Mouse (Mus musculus): ENCODE data around the gene Uxt.

DNA sequence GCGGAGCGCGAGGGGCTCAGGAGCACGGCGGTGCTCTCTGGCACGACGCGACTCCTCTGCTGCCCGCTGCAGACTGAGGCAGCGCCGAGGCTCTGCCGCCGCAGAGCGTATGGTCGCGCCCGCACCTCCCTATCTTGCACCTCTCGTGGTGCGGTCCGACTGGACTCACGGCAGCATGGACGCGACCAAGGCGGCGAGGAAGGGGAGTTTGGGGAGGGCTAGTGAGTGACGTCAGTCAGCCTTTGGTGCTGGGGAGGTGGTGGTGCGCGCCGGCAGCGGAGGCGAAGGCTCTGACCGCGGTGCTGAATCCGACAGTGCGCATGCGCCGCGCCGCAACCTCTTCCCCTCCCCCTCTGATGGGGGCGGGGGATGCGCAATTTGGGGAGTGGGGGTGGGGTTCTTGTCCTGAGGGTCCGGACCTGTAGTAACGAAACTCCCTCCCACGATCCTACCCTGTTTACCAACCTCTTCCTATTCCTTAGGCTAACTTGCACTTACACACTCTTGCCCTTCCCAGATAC, 40.9 kb downstream of the Uxt start, which contains the start of gene Syn1:
- TF ChIP-seq POLR2A (IDR thresholded peaks at IDR 0.05; ENCODE audit: borderline replicate concordance, control insufficient read depth, low read depth, low read length): no peak
- TF ChIP-seq CTCF (IDR thresholded peaks at IDR 0.05; ENCODE audit: control insufficient read depth, insufficient read depth, low read length): no peak

Data from bone marrow, adult 2 months (tissue).